Mouse (Mus musculus) right cerebral cortex, postnatal 14 days (tissue): ENCODE results near the gene Mkln1.

Experiments
- DNase-seq: peaks from one replicate; pipeline ENCODE4 v3.0.0; 2022

Mkln1 gene

DNA sequence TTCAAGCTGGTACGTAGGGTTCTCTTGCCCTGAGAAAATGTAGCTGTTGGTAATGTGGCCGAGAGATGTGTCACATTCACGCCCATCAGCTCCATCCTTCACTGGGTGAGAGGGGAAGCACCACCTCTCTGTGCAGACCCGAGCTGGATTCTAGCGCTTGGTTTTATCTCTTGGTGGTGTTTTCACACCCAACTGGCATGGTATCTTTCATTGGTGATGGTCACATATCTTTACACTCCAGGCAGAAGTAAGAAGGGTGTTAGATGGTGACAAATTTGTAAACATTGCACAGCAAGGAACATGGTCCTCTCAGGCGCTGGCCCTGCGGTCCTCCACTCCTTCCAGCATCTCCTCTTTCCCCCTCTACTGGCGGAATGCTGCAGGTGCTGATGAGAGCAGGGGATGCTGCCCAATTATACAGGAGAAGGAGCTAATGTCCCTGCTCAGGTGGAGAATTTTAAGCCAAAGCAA, 120.5 kb downstream of the Mkln1 start:
- DNase-seq, result no peak

DNA sequence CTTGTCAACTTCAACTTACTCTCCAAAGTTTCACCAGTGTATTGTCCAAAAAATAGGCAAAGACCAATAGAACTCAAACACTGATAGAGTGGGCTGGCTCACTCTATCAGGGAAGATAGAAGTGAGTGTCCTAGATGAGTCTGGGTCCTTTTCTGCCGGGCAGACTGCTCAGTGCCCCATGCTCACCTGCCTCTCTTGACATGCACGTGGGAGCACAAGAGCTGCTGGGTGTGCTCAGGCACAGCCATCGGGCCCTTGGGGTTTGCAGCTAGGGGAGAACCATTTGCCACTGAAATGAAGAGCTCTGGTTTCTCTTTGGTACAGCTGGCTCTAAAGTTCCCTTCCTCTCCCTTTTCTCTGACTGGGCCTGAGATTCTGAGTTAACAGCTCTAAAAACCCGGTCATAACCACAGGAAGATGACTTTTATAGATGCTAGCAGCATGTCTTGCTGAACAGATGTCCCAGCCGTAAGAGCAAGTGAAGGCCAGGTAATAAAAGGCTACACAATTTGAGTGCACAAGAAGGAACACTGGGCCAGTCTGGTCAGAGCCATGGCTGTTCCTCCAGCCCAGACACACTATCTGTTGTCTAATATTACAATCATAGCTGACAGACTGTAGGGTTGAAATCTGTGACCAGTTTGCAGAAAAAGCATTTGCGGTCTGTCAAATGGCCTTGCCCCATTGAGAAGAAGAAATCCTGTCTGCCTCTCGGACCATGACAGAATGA, 122.1 kb downstream of the Mkln1 start:
- no peak for DNase-seq

DNA sequence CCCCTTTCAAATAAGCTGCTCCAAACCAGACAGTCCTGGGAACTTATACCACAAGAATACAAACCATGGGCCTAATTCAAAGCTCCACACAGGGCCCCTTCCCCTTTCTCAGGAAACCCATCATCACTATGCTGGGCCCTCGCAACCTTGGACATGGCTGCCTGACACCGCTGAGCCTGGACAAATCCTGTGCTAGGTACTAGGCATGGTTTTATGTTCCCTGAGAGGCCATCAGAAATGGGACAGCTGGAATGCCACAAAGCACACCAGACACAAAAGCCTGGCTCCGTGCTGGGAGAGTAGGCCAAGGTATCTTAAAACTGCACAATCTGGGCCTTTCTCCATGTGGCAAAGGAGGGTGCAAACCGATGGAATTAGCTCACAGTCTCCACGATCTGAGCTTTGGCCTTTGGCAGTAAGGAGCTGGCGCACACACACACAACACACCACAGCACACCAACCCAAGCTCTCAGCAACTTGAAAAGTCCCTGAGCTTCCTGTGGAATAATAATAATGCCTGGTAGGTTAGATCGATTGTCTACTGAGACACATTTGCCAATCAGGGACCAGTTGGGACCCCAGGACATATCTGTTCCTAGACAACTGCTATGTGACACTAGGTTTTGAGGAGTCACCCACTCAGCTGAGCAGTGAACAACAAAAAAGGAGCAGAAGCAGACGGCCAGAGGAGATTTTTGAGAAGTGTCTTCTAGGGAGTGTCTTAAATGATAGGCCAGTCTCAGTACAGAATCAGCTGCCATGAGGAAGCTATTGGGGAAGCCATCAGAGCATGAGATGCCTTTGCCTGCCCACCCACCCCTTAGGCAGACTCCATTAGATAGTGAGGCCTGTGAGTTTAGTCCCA, 123.2 kb downstream of the Mkln1 start:
- no peak for DNase-seq

DNA sequence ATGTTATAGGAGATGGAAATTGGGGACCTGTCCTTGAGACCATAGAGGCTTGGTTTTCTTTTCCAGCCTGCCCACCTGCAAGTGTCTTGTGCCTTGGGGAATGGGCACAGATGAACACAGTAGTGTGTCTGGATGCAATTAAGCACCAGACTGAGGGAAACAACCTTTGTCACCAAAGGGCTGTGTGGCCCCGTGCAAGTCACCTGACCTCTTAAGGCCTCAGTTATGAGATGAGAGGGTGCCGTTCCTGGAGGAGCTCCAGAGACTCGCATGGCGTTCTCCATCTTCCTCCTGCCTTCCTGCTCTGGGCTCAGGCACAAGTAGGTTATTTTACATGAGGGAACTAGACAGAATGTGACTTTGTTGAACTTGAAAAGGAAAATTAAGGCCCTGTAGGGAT, 123.9 kb downstream of the Mkln1 start:
- DNase-seq, result no peak

DNA sequence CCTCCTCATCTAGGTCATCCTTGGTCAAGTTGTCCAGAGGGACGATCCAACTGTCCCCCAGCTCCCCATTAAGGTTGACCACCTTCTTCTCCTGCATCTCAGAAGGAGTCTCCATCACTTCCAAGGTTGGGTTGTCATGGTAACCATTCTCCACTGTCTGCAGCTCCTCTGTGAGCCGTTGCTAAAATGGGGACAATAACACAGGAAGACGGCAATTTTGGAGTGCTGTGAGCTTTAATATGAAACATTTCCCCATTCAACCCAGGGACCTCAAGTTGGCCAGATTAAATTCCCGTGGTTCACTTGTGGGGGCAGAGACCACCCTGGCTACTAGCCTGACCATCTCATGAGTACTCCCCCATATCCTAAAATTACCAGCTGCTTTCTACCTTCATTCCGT, 124.5 kb downstream of the Mkln1 start:
- DNase-seq, result no peak

- no peak for DNase-seq
These were observed 125.1 kb downstream of the Mkln1 start for GRCm38 (mm10) chr6:31523657-31524056.

- DNase-seq, result no peak
These were observed 125.6 kb downstream of the Mkln1 start for GRCm38 (mm10) chr6:31524121-31524520.

- no peak for DNase-seq
These were observed 126.1 kb downstream of the Mkln1 start for GRCm38 (mm10) chr6:31524647-31525046.

DNA sequence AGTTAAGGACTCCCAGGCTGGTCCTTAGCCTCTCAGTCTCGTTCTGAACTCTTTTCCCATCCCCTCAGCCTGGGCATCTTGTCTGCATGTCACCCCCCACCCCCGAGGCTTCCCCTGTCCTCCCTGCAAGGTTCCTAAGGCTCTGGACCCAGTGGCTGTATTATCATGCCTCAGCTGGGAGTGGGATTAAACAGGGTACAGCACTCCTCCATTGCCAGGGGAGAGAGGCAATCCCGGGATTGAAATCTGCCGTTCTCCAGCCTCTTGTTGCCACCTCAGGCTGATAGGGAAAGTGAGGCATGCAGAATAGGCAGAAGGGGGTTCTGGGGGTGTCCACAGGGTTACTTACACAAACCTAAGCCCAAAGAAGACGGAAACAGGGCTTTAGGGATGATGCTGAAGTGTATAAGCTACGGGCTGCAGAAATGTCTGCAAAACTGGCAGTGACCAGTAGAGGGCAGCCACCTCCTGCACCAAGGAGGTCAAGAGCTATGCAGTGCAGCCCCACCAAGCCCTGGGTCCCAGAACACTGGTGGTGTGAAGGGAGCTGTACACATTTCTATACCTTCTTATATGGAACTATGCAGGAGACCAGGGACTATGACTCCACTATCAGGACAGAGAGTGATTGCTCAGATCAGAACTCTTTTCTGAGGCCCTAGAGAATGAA, 126.8 kb downstream of the Mkln1 start:
- DNase-seq, result peak; percentile 66

- no peak for DNase-seq
These were observed 128.4 kb downstream of the Mkln1 start for GRCm38 (mm10) chr6:31526929-31527328.

DNA sequence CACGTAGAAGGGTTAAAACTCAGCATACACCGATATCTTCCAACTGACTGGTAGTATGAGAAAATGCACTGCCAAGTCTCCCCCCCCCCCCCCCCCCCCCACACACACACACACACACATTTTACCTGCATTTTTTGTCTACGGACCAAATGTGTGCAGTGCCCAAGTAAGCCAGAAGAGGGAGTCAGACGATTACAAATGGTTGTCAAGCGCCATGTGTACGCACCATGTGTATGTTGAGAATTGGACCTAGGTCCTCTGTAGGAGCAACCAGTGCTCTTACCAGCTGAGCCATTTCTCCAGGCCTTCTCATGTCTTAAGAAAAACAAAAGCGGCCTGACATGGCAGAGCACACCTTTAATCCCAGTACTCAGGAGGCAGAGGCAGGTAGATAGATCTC, 129.4 kb downstream of the Mkln1 start:
- peak; percentile 78 for DNase-seq

- no peak for DNase-seq
These were observed 129.8 kb downstream of the Mkln1 start for GRCm38 (mm10) chr6:31528339-31528738.

- no peak for DNase-seq
These were observed 133.3 kb downstream of the Mkln1 start for GRCm38 (mm10) chr6:31531880-31532279.

GRCm38 (mm10) chr6:31534705-31535104, 136.2 kb downstream of the Mkln1 start:
- no peak for DNase-seq

DNA sequence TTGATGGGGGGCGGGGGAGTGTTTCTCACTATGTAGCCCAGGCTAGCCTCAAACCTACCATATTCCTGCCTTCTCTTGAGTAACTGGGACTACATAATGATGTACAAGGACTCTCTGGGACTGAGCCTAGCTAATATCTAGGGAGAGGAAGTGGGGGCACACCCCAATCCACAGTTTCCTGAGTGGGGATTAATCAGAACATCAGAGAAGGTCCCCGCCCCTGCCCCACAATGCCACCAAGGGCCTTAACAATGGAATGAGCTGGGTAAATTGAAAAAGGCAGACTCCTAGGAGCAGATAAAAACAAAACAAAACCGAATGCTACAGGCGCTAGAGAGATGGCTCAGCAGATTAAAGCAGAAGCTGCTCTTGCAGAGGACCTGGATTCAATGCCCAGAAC, 138.7 kb downstream of the Mkln1 start:
- DNase-seq, result no peak

DNA sequence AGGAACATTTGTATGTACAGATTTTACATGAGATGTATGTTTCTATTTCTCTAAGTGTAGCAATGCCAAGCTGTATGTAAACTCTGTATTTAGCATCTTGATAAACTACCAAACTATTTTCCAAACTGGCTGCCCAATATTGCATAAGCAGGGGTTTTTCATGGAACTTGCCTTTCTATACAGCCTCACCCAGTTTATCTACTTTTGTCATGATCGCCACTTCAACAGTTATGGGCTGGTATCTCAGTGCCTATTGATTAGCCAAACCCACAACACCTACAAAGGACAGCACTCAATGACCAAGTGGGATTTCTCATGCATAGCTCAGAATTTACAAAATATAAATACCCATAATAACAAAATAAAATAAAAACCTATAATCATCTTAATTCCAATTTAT, 139.6 kb downstream of the Mkln1 start:
- DNase-seq, result no peak

DNA sequence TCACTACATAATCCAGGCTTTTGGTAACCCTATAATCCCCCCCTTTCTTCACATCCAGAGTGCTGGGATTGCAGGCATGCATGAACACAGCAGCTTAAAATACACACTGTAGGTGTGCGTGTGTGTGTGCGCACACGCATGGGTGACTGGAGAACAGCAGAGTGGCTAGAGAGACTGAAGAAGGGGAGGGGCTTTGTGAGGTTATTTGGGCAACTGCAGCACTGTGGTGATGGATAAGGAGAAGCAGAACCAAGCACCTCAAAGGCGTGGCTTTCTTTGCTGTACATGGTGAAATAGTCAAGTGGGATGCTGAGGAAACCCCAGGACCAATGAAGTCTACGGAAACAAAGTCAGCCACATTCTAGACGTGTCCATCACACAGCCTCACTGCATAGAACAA, 141.5 kb downstream of the Mkln1 start:
- DNase-seq, result no peak

DNA sequence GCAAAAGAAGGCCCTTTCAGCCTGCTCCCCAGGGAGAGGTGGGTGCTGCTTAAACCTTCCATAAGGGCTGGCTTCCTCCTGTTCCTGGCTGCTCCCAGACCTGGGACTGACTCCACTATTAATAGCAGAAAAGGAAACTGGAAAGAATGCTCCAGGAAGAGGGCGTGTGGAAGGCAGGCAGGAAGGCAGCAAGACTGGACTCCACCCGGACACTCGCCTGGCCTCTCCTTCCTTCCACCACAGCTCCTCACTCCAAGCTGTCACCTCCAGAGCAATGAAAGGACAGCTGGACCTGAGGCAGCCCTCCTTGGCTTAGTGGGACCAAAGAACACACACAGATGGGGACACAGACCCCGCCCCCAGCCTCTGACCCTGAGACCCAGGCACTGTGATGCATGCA, 145.8 kb downstream of the Mkln1 start:
- no peak for DNase-seq

GRCm38 (mm10) chr6:31549361-31550051, 151.0 kb downstream of the Mkln1 start:
- DNase-seq, result no peak

- no peak for DNase-seq
These were observed 152.5 kb downstream of the Mkln1 start for GRCm38 (mm10) chr6:31550876-31551532.

- no peak for DNase-seq
These were observed 158.0 kb downstream of the Mkln1 start for GRCm38 (mm10) chr6:31556460-31557100.
